Mouse (Mus musculus) liver, adult 2 months (tissue): ENCODE measurements around the gene Ccdc36.

Source experiments
- CTCF ChIP-seq: fragments of 200-500 bp; IDR thresholded peaks from 2 replicates; pipeline ENCODE4 v1.5.1; 2011; ENCODE audit warnings: low read depth, low read length, control low read depth
- POLR2A ChIP-seq: fragments of 200-500 bp; IDR thresholded peaks from 2 replicates; pipeline ENCODE4 v1.6.1; 2011; ENCODE audit warnings: low read length, control low read depth; ENCODE audit not compliant: insufficient read depth; ENCODE audit errors: extremely low read depth

- no peak for TF ChIP-seq CTCF
- TF ChIP-seq POLR2A, result no peak
Observed at GRCm38 (mm10) chr9:108445125-108445524, 16.8 kb upstream of the Ccdc36 start.
